Mouse (Mus musculus): ENCODE data around the gene Acvr1b.

- no peak for TF ChIP-seq GATA1 (IDR thresholded peaks at IDR 0.05; ENCODE audit: borderline replicate concordance, low read length)
- no peak for TF ChIP-seq FLI1 (IDR thresholded peaks at IDR 0.05; ENCODE audit: low read length)
Measured at GRCm38 (mm10) chr15:101165658-101166437, 8.0 kb upstream of the Acvr1b start.

Data from megakaryocyte, embryonic 14.5 days (primary cell).